Mouse (Mus musculus) adrenal gland, adult (tissue): Measurements from ENCODE around the gene Diablo.
"Not testable (repeated sequence)": the region's sequence is repeated elsewhere in the genome, so short reads cannot be mapped to it uniquely, and the experiment has no call there.

Experiments used
- DNase-seq, 2 experiments: peaks; one replicate each; pipeline ENCODE4 v3.0.0; 2022 to 2023; ENCODE audit warnings: low spot score in 1 of 2; ENCODE audit not compliant: inconsistent age in 2 of 2

Gene Diablo

GRCm38 (mm10) chr5:123523692-123524392 lies at the start of gene Diablo:
Gene Diablo, minus strand, starts transcription at chr5:123524176.
- DNase-seq = peak; percentile 99 to 100

- DNase-seq = no peak
Observed at GRCm38 (mm10) chr5:123573362-123573761, 49.4 kb upstream of the Diablo start.

- DNase-seq = peak; percentile 98 to 99
Observed at GRCm38 (mm10) chr5:123572357-123573186, 48.6 kb upstream of the Diablo start, which contains the start of gene Vps33a. Gene Vps33a, minus strand, starts transcription at chr5:123573038.

GRCm38 (mm10) chr5:123561128-123561527 lies 37.2 kb upstream of the Diablo start:
- DNase-seq = peak in 1 of 2 experiments; percentile 0

GRCm38 (mm10) chr5:123559588-123559987 lies 35.6 kb upstream of the Diablo start:
- peak in 1 of 2 experiments; percentile 1 for DNase-seq

- peak; percentile 75 to 81 for DNase-seq
Observed at GRCm38 (mm10) chr5:123556451-123556850, 32.5 kb upstream of the Diablo start.

- DNase-seq = peak in 1 of 2 experiments; percentile 2
Observed at GRCm38 (mm10) chr5:123555693-123556092, 31.7 kb upstream of the Diablo start.

- peak; percentile 63 to 81 for DNase-seq
Observed at GRCm38 (mm10) chr5:123533801-123534200, 9.8 kb upstream of the Diablo start.

- DNase-seq = peak; percentile 4 to 17
Observed at GRCm38 (mm10) chr5:123530056-123530455, 6.1 kb upstream of the Diablo start.

GRCm38 (mm10) chr5:123528641-123529040 lies 4.7 kb upstream of the Diablo start:
- peak; percentile 48 to 75 for DNase-seq

- peak in 1 of 2 experiments; percentile 19 for DNase-seq
Observed at GRCm38 (mm10) chr5:123525916-123526495, 2.0 kb upstream of the Diablo start.

GRCm38 (mm10) chr5:123525281-123525680 lies 1.3 kb upstream of the Diablo start, which contains the start of gene Gm49027:
Gene Gm49027, minus strand, starts transcription at chr5:123525488.
- DNase-seq = peak in 1 of 2 experiments; percentile 34

- no peak for DNase-seq
Observed at GRCm38 (mm10) chr5:123524393-123524750, 396 bp upstream of the Diablo start.

- no peak for DNase-seq
Observed at GRCm38 (mm10) chr5:123522166-123522565, 1.8 kb downstream of the Diablo start.

- no peak for DNase-seq
Observed at GRCm38 (mm10) chr5:123521621-123522020, 2.4 kb downstream of the Diablo start.

GRCm38 (mm10) chr5:123520666-123521065 lies 3.3 kb downstream of the Diablo start:
- DNase-seq = no peak

- no peak for DNase-seq
Observed at GRCm38 (mm10) chr5:123514871-123515270, 9.1 kb downstream of the Diablo start.

- no peak for DNase-seq
Observed at GRCm38 (mm10) chr5:123512102-123512501, 11.9 kb downstream of the Diablo start.

- not testable (repeated sequence) for DNase-seq
Observed at GRCm38 (mm10) chr5:123511426-123511825, 12.6 kb downstream of the Diablo start.

GRCm38 (mm10) chr5:123510160-123510559 lies 13.8 kb downstream of the Diablo start, which contains the start of gene B3gnt4:
Gene B3gnt4, plus strand, starts transcription at chr5:123510460.
- no peak for DNase-seq

GRCm38 (mm10) chr5:123508921-123509320 lies 15.1 kb downstream of the Diablo start:
- DNase-seq = peak in 1 of 2 experiments; percentile 46
